8 mouse cellular contexts compared by ENCODE assay signal in the genomic region with DNA sequence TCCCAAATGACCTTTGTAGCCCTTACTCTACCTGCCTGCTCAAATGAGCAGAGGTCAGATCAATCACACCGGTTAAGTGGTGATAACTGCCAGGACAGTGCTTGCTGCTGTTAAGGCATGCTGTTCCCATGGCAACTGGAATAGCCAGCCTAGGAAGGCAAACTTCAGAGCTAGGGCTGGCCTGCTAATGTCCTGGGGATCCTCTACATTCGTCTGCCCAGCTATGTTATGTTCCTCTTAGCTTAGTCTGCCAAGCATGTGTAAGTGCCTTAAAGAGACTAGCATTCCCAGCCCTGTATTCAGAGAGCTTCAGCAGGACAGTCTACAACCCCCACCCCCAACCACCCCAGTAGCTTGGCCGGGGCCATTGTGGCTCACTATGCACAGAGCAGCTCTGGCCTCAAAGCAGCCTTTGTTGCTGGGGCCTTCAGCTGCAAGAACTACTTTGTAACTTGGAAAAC. TPM values are rescaled to one million over a fixed set of nuclear protein-coding genes. Genes with fewer than 3 reads are reported as not detected.
DNase-seq lines count a peak whose midpoint lies in the region; ATAC-seq and TF ChIP-seq lines count a peak whose summit lies in the region.

No protein-coding gene starts in this region.

- H3K4me2 ChIP-seq in hindbrain, embryonic 16.5 days (ENCODE audit: low read length) = no peak overlapping the region
- H3K4me2 ChIP-seq in midbrain, embryonic 14.5 days (ENCODE audit: low read length) = no peak overlapping the region

- peak; percentile 63 for DNase-seq in brain, embryonic 14.5 days (ENCODE audit: low read depth)
- no peak for DNase-seq in embryonic facial prominence, embryonic 10.5 days (ENCODE audit: low spot score)
- DNase-seq in midbrain, embryonic 14.5 days = peak; percentile 42
- no peak for DNase-seq in adrenal gland, postnatal 25 days
- DNase-seq in kidney, adult 9 months = no peak
- DNase-seq in adrenal gland, adult 2 months = no peak
- DNase-seq in adrenal gland, postnatal 4 days (ENCODE audit: low spot score in 2 of 2) = no peak

- TF ChIP-seq CTCF in brain, embryonic 14.5 days (IDR thresholded peaks at IDR 0.05; ENCODE audit: borderline replicate concordance, extremely low read depth, insufficient read depth, insufficient read length) = no peak

- peak; percentile 91 for ATAC-seq in hindbrain, embryonic 16.5 days
- ATAC-seq in midbrain, embryonic 14.5 days (ENCODE audit: low FRiP score, low TSS enrichment) = no peak

- TF ChIP-seq POLR2A in brain, embryonic 14.5 days (IDR thresholded peaks at IDR 0.05; ENCODE audit: borderline replicate concordance, extremely low read depth, insufficient read depth, insufficient read length, poor library complexity, severe bottlenecking) = no peak

- H3K4me1 ChIP-seq in embryonic facial prominence, embryonic 10.5 days = peaks cover 10% of the 10 kb centered on the region
- H3K4me1 ChIP-seq in hindbrain, embryonic 16.5 days (ENCODE audit: control insufficient read depth, insufficient read depth, low read depth, low read length) = peaks cover 3% of the 10 kb centered on the region
- H3K4me1 ChIP-seq in midbrain, embryonic 14.5 days (ENCODE audit: control insufficient read depth, insufficient read depth, low read length) = no peaks in the 10 kb centered on the region

- no peaks in the 10 kb centered on the region for H3K27me3 ChIP-seq in embryonic facial prominence, embryonic 10.5 days (replicated peaks; ENCODE audit: low read depth, poor library complexity, severe bottlenecking)
- H3K27me3 ChIP-seq in hindbrain, embryonic 16.5 days (replicated peaks; ENCODE audit: control insufficient read depth, insufficient read depth, low read length) = no peaks in the 10 kb centered on the region
- no peaks in the 10 kb centered on the region for H3K27me3 ChIP-seq in midbrain, embryonic 14.5 days (ENCODE audit: control insufficient read depth, insufficient read depth, low read length)

- H3K4me3 ChIP-seq in embryonic facial prominence, embryonic 10.5 days = no peak overlapping the region
- no peak overlapping the region for H3K4me3 ChIP-seq in hindbrain, embryonic 16.5 days (ENCODE audit: low read length)
- no peak overlapping the region for H3K4me3 ChIP-seq in midbrain, embryonic 14.5 days (replicated peaks; ENCODE audit: low read depth, low read length)

- H3K27ac ChIP-seq in embryonic facial prominence, embryonic 10.5 days (replicated peaks) = peak overlapping the region; percentile 1; the same call in 1 of the 2 replicates
- H3K27ac ChIP-seq in hindbrain, embryonic 16.5 days (ENCODE audit: low read depth, low read length) = peak overlapping the region; percentile 74; the same call in 1 of the 2 replicates
- peak overlapping the region; percentile 46 for H3K27ac ChIP-seq in midbrain, embryonic 14.5 days (replicated peaks; ENCODE audit: low read depth, low read length)

- H3K9ac ChIP-seq in hindbrain, embryonic 16.5 days (ENCODE audit: low read depth, low read length) = no peak overlapping the region
- no peak overlapping the region for H3K9ac ChIP-seq in midbrain, embryonic 14.5 days (replicated peaks; ENCODE audit: low read length)

- 31% methylated on average over 3 of the region's 3 CpGs for WGBS in embryonic facial prominence, embryonic 10.5 days
- 9% methylated on average over 3 of the region's 3 CpGs for WGBS in hindbrain, embryonic 16.5 days
- 12% methylated on average over 3 of the region's 3 CpGs for WGBS in midbrain, embryonic 14.5 days

- no peaks in the 10 kb centered on the region for H3K9me3 ChIP-seq in embryonic facial prominence, embryonic 10.5 days
- H3K9me3 ChIP-seq in hindbrain, embryonic 16.5 days (ENCODE audit: control insufficient read depth, low read length) = no peaks in the 10 kb centered on the region
- no peaks in the 10 kb centered on the region for H3K9me3 ChIP-seq in midbrain, embryonic 14.5 days (ENCODE audit: control insufficient read depth, low read length)

- H3K36me3 ChIP-seq in embryonic facial prominence, embryonic 10.5 days (replicated peaks) = peaks cover 95% of the 10 kb centered on the region
- H3K36me3 ChIP-seq in hindbrain, embryonic 16.5 days (ENCODE audit: control insufficient read depth, insufficient read depth, low read length) = peaks cover 31% of the 10 kb centered on the region
- H3K36me3 ChIP-seq in midbrain, embryonic 14.5 days (ENCODE audit: control insufficient read depth, insufficient read depth, low read length) = peaks cover 58% of the 10 kb centered on the region

RNA-seq across cellular contexts. Expression of a gene that starts 11.7 kb away (rescaled TPM):
- polyA plus RNA-seq in brain, embryonic 14.5 days (2012; rRNA removed) = 31.4 and 45.2 TPM in 2 replicates
- 28.0 and 28.8 TPM in 2 replicates for polyA plus RNA-seq in embryonic facial prominence, embryonic 10.5 days (2016; fragmentation: Nextera tagmentation; extraction: Ambion mirVana)
- 18.9 and 21.2 TPM in 2 replicates for polyA plus RNA-seq in hindbrain, embryonic 16.5 days (2015; fragmentation: Nextera tagmentation; extraction: Ambion mirVana)
- 7.4 and 11.0 TPM in 2 replicates for polyA plus RNA-seq in midbrain, embryonic 14.5 days (2014; fragmentation: Nextera tagmentation; extraction: Ambion mirVana)
- 83.9 and 87.0 TPM in 2 replicates for total RNA-seq in adrenal gland, postnatal 25 days (2021)
- 10 to 100 TPM; 63.5 to 84.6 TPM for total RNA-seq in adrenal gland, adult 2 months (2021)
- 181 and 204 TPM in 2 replicates for polyA plus RNA-seq in adrenal gland, adult 2 months (2012; rRNA removed)
- total RNA-seq in adrenal gland, postnatal 4 days (2021) = 10 to 100 TPM; 80.5 to 91.9 TPM

RNA-seq across cellular contexts. Expression of a gene that starts 17.4 kb away (rescaled TPM):
- polyA plus RNA-seq in brain, embryonic 14.5 days (2012; rRNA removed) = 184 and 218 TPM in 2 replicates
- 250 and 258 TPM in 2 replicates for polyA plus RNA-seq in embryonic facial prominence, embryonic 10.5 days (2016; fragmentation: Nextera tagmentation; extraction: Ambion mirVana)
- 307 and 320 TPM in 2 replicates for polyA plus RNA-seq in hindbrain, embryonic 16.5 days (2015; fragmentation: Nextera tagmentation; extraction: Ambion mirVana)
- polyA plus RNA-seq in midbrain, embryonic 14.5 days (2014; fragmentation: Nextera tagmentation; extraction: Ambion mirVana) = 261 and 304 TPM in 2 replicates
- total RNA-seq in adrenal gland, postnatal 25 days (2021) = 338 and 341 TPM in 2 replicates
- 100 to 1,000 TPM; 376 to 380 TPM for total RNA-seq in adrenal gland, adult 2 months (2021)
- polyA plus RNA-seq in adrenal gland, adult 2 months (2012; rRNA removed) = 391 and 420 TPM in 2 replicates
- total RNA-seq in adrenal gland, postnatal 4 days (2021) = 100 to 1,000 TPM; 205 to 212 TPM

RNA-seq across cellular contexts. Expression of a gene that starts 34.4 kb away (rescaled TPM):
- 1.2 and 1.8 TPM in 2 replicates for polyA plus RNA-seq in brain, embryonic 14.5 days (2012; rRNA removed)
- polyA plus RNA-seq in embryonic facial prominence, embryonic 10.5 days (2016; fragmentation: Nextera tagmentation; extraction: Ambion mirVana) = 0.48 and 0.81 TPM in 2 replicates
- polyA plus RNA-seq in hindbrain, embryonic 16.5 days (2015; fragmentation: Nextera tagmentation; extraction: Ambion mirVana) = 2.2 and 3.1 TPM in 2 replicates
- 0.84 and 1.1 TPM in 2 replicates for polyA plus RNA-seq in midbrain, embryonic 14.5 days (2014; fragmentation: Nextera tagmentation; extraction: Ambion mirVana)
- total RNA-seq in adrenal gland, postnatal 25 days (2021) = 131 and 209 TPM in 2 replicates
- total RNA-seq in adrenal gland, adult 2 months (2021) = 100 to 1,000 TPM in 1 of 2 experiments, 10 to 100 TPM in 1; 26.6 to 136 TPM
- polyA plus RNA-seq in adrenal gland, adult 2 months (2012; rRNA removed) = 115 and 188 TPM in 2 replicates
- 100 to 1,000 TPM; 117 to 121 TPM for total RNA-seq in adrenal gland, postnatal 4 days (2021)

RNA-seq across cellular contexts. Expression of a gene that starts 39.8 kb away (rescaled TPM):
- polyA plus RNA-seq in brain, embryonic 14.5 days (2012; rRNA removed) = 12.3 and 13.4 TPM in 2 replicates
- 7.3 and 8.4 TPM in 2 replicates for polyA plus RNA-seq in embryonic facial prominence, embryonic 10.5 days (2016; fragmentation: Nextera tagmentation; extraction: Ambion mirVana)
- 12.4 and 14.1 TPM in 2 replicates for polyA plus RNA-seq in hindbrain, embryonic 16.5 days (2015; fragmentation: Nextera tagmentation; extraction: Ambion mirVana)
- polyA plus RNA-seq in midbrain, embryonic 14.5 days (2014; fragmentation: Nextera tagmentation; extraction: Ambion mirVana) = 3.7 and 13.4 TPM in 2 replicates
- 46.5 and 69.6 TPM in 2 replicates for total RNA-seq in adrenal gland, postnatal 25 days (2021)
- 10 to 100 TPM; 48.3 to 59.2 TPM for total RNA-seq in adrenal gland, adult 2 months (2021)
- polyA plus RNA-seq in adrenal gland, adult 2 months (2012; rRNA removed) = 180 and 186 TPM in 2 replicates
- 10 to 100 TPM; 53.9 to 60.7 TPM for total RNA-seq in adrenal gland, postnatal 4 days (2021)

RNA-seq across cellular contexts. Expression of a gene that starts 43.6 kb away (rescaled TPM):
- polyA plus RNA-seq in brain, embryonic 14.5 days (2012; rRNA removed) = 79.9 and 89.6 TPM in 2 replicates
- polyA plus RNA-seq in embryonic facial prominence, embryonic 10.5 days (2016; fragmentation: Nextera tagmentation; extraction: Ambion mirVana) = 50.0 and 51.8 TPM in 2 replicates
- 56.1 and 56.3 TPM in 2 replicates for polyA plus RNA-seq in hindbrain, embryonic 16.5 days (2015; fragmentation: Nextera tagmentation; extraction: Ambion mirVana)
- polyA plus RNA-seq in midbrain, embryonic 14.5 days (2014; fragmentation: Nextera tagmentation; extraction: Ambion mirVana) = 50.2 and 51.8 TPM in 2 replicates
- total RNA-seq in adrenal gland, postnatal 25 days (2021) = 72.2 and 82.8 TPM in 2 replicates
- total RNA-seq in adrenal gland, adult 2 months (2021) = 100 to 1,000 TPM in 1 of 2 experiments, 10 to 100 TPM in 1; 42.1 to 124 TPM
- polyA plus RNA-seq in adrenal gland, adult 2 months (2012; rRNA removed) = 149 and 154 TPM in 2 replicates
- total RNA-seq in adrenal gland, postnatal 4 days (2021) = 10 to 100 TPM; 63.5 to 70.5 TPM

Comparison
In these comparisons a context has a peak if more than half of its experiments do, and no peak if none do; other contexts are left out.
1. DNase-seq: peak in brain, embryonic 14.5 days (single experiment) and midbrain, embryonic 14.5 days (single experiment); none in embryonic facial prominence, embryonic 10.5 days (single experiment), adrenal gland, postnatal 25 days (single experiment), kidney, adult 9 months (single experiment), adrenal gland, adult 2 months (single experiment) and adrenal gland, postnatal 4 days (0 of 2).
2. H3K27ac ChIP-seq: peak in every context shown above with its lines; median percentile 74 in hindbrain, embryonic 16.5 days; 46 in midbrain, embryonic 14.5 days; 1 in embryonic facial prominence, embryonic 10.5 days.
3. RNA of a gene that starts 34.4 kb away (polyA plus RNA-seq): 115 to 188 TPM in adrenal gland, adult 2 months; 2.2 to 3.1 TPM in hindbrain, embryonic 16.5 days, 1.2 to 1.8 TPM in brain, embryonic 14.5 days, 0.84 to 1.1 TPM in midbrain, embryonic 14.5 days and 0.48 to 0.81 TPM in embryonic facial prominence, embryonic 10.5 days; every median in the first group is over 10 times any median in the second.